Mouse (Mus musculus): ENCODE measurements around the gene Gm11595. TPM values are rescaled to one million over a fixed set of nuclear protein-coding genes. Genes with fewer than 3 reads are reported as not detected.
"Not testable (repeated sequence)": the region's sequence is repeated elsewhere in the genome, so short reads cannot be mapped to it uniquely, and the experiment has no call there.

Gene Gm11595
- polyA plus RNA-seq (2014; fragmentation: Nextera tagmentation; extraction: Ambion mirVana), result not detected in 2 replicates

GRCm38 (mm10) chr11:99772813-99773212, at the start of gene Gm11595:
Gene Gm11595 (minus strand): TSS chr11:99772913.
- H3K27ac ChIP-seq (ENCODE audit: low read length), result not testable (repeated sequence)

GRCm38 (mm10) chr11:99815566-99815965, 42.9 kb upstream of the Gm11595 start, which contains the start of gene Gm11564:
Gene Gm11564 (minus strand): TSS chr11:99815666.
- H3K4me1 ChIP-seq (ENCODE audit: control insufficient read depth, insufficient read depth, low read length); H3K9ac ChIP-seq (replicated peaks; ENCODE audit: low read depth, low read length); H3K4me3 ChIP-seq (ENCODE audit: low read depth, low read length); ATAC-seq (ENCODE audit: insufficient number of reproducible peaks, insufficient read depth, low FRiP score, low read depth); H3K27ac ChIP-seq (ENCODE audit: low read length); H3K27me3 ChIP-seq (ENCODE audit: control insufficient read depth, insufficient read depth, low read length); H3K36me3 ChIP-seq (ENCODE audit: control insufficient read depth, insufficient read depth, low read length); H3K9me3 ChIP-seq (ENCODE audit: control insufficient read depth, low read depth, low read length); H3K4me2 ChIP-seq (replicated peaks; ENCODE audit: low read depth, low read length): not testable (repeated sequence)
- WGBS, result 81% methylated on average over 2 of the region's 2 CpGs

More at GRCm38 (mm10) chr11:99772813-99773212, at the start of gene Gm11595:
- H3K9ac ChIP-seq (replicated peaks; ENCODE audit: low read depth, low read length); H3K36me3 ChIP-seq (ENCODE audit: control insufficient read depth, insufficient read depth, low read length); H3K27me3 ChIP-seq (ENCODE audit: control insufficient read depth, insufficient read depth, low read length); H3K4me3 ChIP-seq (ENCODE audit: low read depth, low read length); ATAC-seq (ENCODE audit: insufficient number of reproducible peaks, insufficient read depth, low FRiP score, low read depth); H3K4me1 ChIP-seq (ENCODE audit: control insufficient read depth, insufficient read depth, low read length); H3K4me2 ChIP-seq (replicated peaks; ENCODE audit: low read depth, low read length); H3K9me3 ChIP-seq (ENCODE audit: control insufficient read depth, low read depth, low read length): not testable (repeated sequence)

GRCm38 (mm10) chr11:99809792-99810191, 37.1 kb upstream of the Gm11595 start, which contains the start of gene Krtap4-13:
Gene Krtap4-13 (minus strand): TSS chr11:99809892.
- H3K27ac ChIP-seq (ENCODE audit: low read length); H3K4me2 ChIP-seq (replicated peaks; ENCODE audit: low read depth, low read length); H3K4me3 ChIP-seq (ENCODE audit: low read depth, low read length); H3K4me1 ChIP-seq (ENCODE audit: control insufficient read depth, insufficient read depth, low read length); ATAC-seq (ENCODE audit: insufficient number of reproducible peaks, insufficient read depth, low FRiP score, low read depth); H3K9ac ChIP-seq (replicated peaks; ENCODE audit: low read depth, low read length); H3K27me3 ChIP-seq (ENCODE audit: control insufficient read depth, insufficient read depth, low read length); H3K9me3 ChIP-seq (ENCODE audit: control insufficient read depth, low read depth, low read length); H3K36me3 ChIP-seq (ENCODE audit: control insufficient read depth, insufficient read depth, low read length): not testable (repeated sequence)

GRCm38 (mm10) chr11:99804346-99804745, 31.6 kb upstream of the Gm11595 start, which contains the start of gene Gm11554:
Gene Gm11554 (minus strand): TSS chr11:99804446.
- no CpG with 5 or more reads among the region's 1 CpGs for WGBS
- not testable (repeated sequence) for H3K4me2 ChIP-seq (replicated peaks; ENCODE audit: low read depth, low read length); H3K36me3 ChIP-seq (ENCODE audit: control insufficient read depth, insufficient read depth, low read length); ATAC-seq (ENCODE audit: insufficient number of reproducible peaks, insufficient read depth, low FRiP score, low read depth); H3K27ac ChIP-seq (ENCODE audit: low read length); H3K4me3 ChIP-seq (ENCODE audit: low read depth, low read length); H3K9ac ChIP-seq (replicated peaks; ENCODE audit: low read depth, low read length); H3K9me3 ChIP-seq (ENCODE audit: control insufficient read depth, low read depth, low read length); H3K4me1 ChIP-seq (ENCODE audit: control insufficient read depth, insufficient read depth, low read length); H3K27me3 ChIP-seq (ENCODE audit: control insufficient read depth, insufficient read depth, low read length)

GRCm38 (mm10) chr11:99798832-99799231, 26.1 kb upstream of the Gm11595 start, which contains the start of gene Gm11569:
Gene Gm11569 (minus strand): TSS chr11:99798932.
- H3K4me3 ChIP-seq (ENCODE audit: low read depth, low read length); H3K4me1 ChIP-seq (ENCODE audit: control insufficient read depth, insufficient read depth, low read length); H3K27ac ChIP-seq (ENCODE audit: low read length); H3K9me3 ChIP-seq (ENCODE audit: control insufficient read depth, low read depth, low read length); H3K36me3 ChIP-seq (ENCODE audit: control insufficient read depth, insufficient read depth, low read length); H3K27me3 ChIP-seq (ENCODE audit: control insufficient read depth, insufficient read depth, low read length); H3K4me2 ChIP-seq (replicated peaks; ENCODE audit: low read depth, low read length); ATAC-seq (ENCODE audit: insufficient number of reproducible peaks, insufficient read depth, low FRiP score, low read depth); H3K9ac ChIP-seq (replicated peaks; ENCODE audit: low read depth, low read length): not testable (repeated sequence)
- no CpG with 5 or more reads among the region's 1 CpGs for WGBS

- 75% methylated on average over 2 of the region's 2 CpGs for WGBS
- Histone ChIP-seq H3K27ac (ENCODE audit: low read length) (no peak within 1 kb of the TSS), H3K9me3 (ENCODE audit: control insufficient read depth, low read depth, low read length) (no peaks in the 10 kb centered on the region), H3K4me1 (ENCODE audit: control insufficient read depth, insufficient read depth, low read length) (no peaks in the 10 kb centered on the region), H3K9ac (replicated peaks; ENCODE audit: low read depth, low read length) (no peak within 1 kb of the TSS), H3K36me3 (ENCODE audit: control insufficient read depth, insufficient read depth, low read length) (no peaks in the 10 kb centered on the region), H3K27me3 (ENCODE audit: control insufficient read depth, insufficient read depth, low read length) (no peaks in the 10 kb centered on the region), H3K4me3 (ENCODE audit: low read depth, low read length) (no peak within 1 kb of the TSS), H3K4me2 (replicated peaks; ENCODE audit: low read depth, low read length) (no peak within 1 kb of the TSS)
- ATAC-seq (ENCODE audit: insufficient number of reproducible peaks, insufficient read depth, low FRiP score, low read depth), result no peak
Measured at GRCm38 (mm10) chr11:99793367-99793766, 20.7 kb upstream of the Gm11595 start, which contains the start of gene Gm11596. Gene Gm11596 (minus strand): TSS chr11:99793467.

GRCm38 (mm10) chr11:99784900-99785299, 12.2 kb upstream of the Gm11595 start, which contains the start of gene Krtap4-9:
Gene Krtap4-9 (plus strand): TSS chr11:99785200.
- H3K36me3 ChIP-seq (ENCODE audit: control insufficient read depth, insufficient read depth, low read length); H3K9me3 ChIP-seq (ENCODE audit: control insufficient read depth, low read depth, low read length); H3K27me3 ChIP-seq (ENCODE audit: control insufficient read depth, insufficient read depth, low read length); H3K4me1 ChIP-seq (ENCODE audit: control insufficient read depth, insufficient read depth, low read length); H3K4me3 ChIP-seq (ENCODE audit: low read depth, low read length); ATAC-seq (ENCODE audit: insufficient number of reproducible peaks, insufficient read depth, low FRiP score, low read depth); H3K27ac ChIP-seq (ENCODE audit: low read length); H3K4me2 ChIP-seq (replicated peaks; ENCODE audit: low read depth, low read length); H3K9ac ChIP-seq (replicated peaks; ENCODE audit: low read depth, low read length): not testable (repeated sequence)

GRCm38 (mm10) chr11:99780604-99781003, 7.9 kb upstream of the Gm11595 start, which contains the start of gene Krtap4-8:
Gene Krtap4-8 (minus strand): TSS chr11:99780704.
- 90% methylated on average over 2 of the region's 2 CpGs for WGBS
- H3K4me1 ChIP-seq (ENCODE audit: control insufficient read depth, insufficient read depth, low read length), result 0 out of 2 replicates have a peak, but pooled peaks cover 4% of the 10 kb centered on the region
- H3K27me3 ChIP-seq (ENCODE audit: control insufficient read depth, insufficient read depth, low read length), result no peaks in the 10 kb centered on the region
- no peaks in the 10 kb centered on the region for H3K9me3 ChIP-seq (ENCODE audit: control insufficient read depth, low read depth, low read length)
- no peak within 1 kb of the TSS for H3K9ac ChIP-seq (replicated peaks; ENCODE audit: low read depth, low read length)
- no peak within 1 kb of the TSS for H3K4me3 ChIP-seq (ENCODE audit: low read depth, low read length)
- ATAC-seq (ENCODE audit: insufficient number of reproducible peaks, insufficient read depth, low FRiP score, low read depth), result no peak
- H3K27ac ChIP-seq (ENCODE audit: low read length), result no peak within 1 kb of the TSS
- H3K4me2 ChIP-seq (replicated peaks; ENCODE audit: low read depth, low read length), result no peak within 1 kb of the TSS
- no peaks in the 10 kb centered on the region for H3K36me3 ChIP-seq (ENCODE audit: control insufficient read depth, insufficient read depth, low read length)

- 54% methylated on average over 7 of the region's 7 CpGs for WGBS
Measured at GRCm38 (mm10) chr11:99778401-99778800, 5.7 kb upstream of the Gm11595 start.

More at GRCm38 (mm10) chr11:99778401-99778800, 5.7 kb upstream of the Gm11595 start:
- no peak for ATAC-seq (ENCODE audit: insufficient number of reproducible peaks, insufficient read depth, low FRiP score, low read depth)
- Histone ChIP-seq H3K27ac (ENCODE audit: low read length) (no peak overlapping the region), H3K4me2 (replicated peaks; ENCODE audit: low read depth, low read length) (no peak overlapping the region), H3K4me3 (ENCODE audit: low read depth, low read length) (no peak overlapping the region), H3K27me3 (ENCODE audit: control insufficient read depth, insufficient read depth, low read length) (no peaks in the 10 kb centered on the region), H3K4me1 (ENCODE audit: control insufficient read depth, insufficient read depth, low read length) (0 out of 2 replicates have a peak, but pooled peaks cover 4% of the 10 kb centered on the region), H3K36me3 (ENCODE audit: control insufficient read depth, insufficient read depth, low read length) (no peaks in the 10 kb centered on the region), H3K9ac (replicated peaks; ENCODE audit: low read depth, low read length) (no peak overlapping the region), H3K9me3 (ENCODE audit: control insufficient read depth, low read depth, low read length) (no peaks in the 10 kb centered on the region)
